In the genomic region with DNA sequence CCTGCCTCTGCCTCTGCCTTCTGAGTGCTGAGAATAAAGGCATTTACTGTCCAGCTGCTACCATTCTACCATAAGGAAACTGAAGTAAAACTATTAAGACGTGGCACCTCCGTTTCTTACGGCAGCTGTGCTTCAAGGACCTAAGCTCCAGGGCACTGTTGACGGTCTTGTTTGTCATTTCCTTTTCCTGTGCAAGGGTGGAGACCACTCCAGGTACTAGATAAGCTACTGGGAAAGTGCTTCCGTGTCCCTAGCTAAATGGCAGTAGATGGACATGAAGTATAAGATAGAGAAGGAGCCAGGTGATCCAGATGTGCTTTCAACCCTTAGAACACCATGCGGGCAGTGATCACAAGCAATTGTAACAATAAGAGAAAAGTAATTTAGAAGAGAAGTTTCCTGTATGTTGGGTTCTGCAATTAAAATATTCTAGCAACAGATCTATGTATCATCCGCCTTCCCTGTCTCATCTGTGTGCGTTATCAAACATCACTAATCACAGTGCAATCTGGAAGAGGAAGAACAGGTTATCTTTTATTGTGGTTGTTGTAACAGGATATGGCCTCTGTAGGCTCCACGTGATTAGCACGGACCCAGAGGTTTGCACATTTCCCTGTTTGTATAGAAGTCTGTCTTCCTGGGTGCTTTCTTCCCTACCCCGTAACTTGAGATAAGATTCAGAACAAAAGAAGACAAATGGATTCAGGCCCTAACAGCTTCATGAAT, we compare ENCODE assay signal across 22 mouse cellular contexts. TPM values are rescaled to one million over a fixed set of nuclear protein-coding genes. Genes with fewer than 3 reads are reported as not detected.
A peak's percentile ranks its signal among the peaks of the same experiment; 100 is the strongest.
DNase-seq lines count a peak whose midpoint lies in the region; ATAC-seq lines count a peak whose summit lies in the region.
"Had no signal": no experiment of that assay in that cellular context is flagged by ENCODE, and none has a peak within 500 bp of the region (broad histone marks: within the 10 kb centered on the region; RNA-seq: fewer than 3 reads in every experiment).

No protein-coding gene starts in this region.

- peaks cover 56% of the 10 kb centered on the region for H3K4me1 ChIP-seq in liver, embryonic 12.5 days
- peaks cover 29% of the 10 kb centered on the region for H3K4me1 ChIP-seq in midbrain, embryonic 15.5 days
- peaks cover 28% of the 10 kb centered on the region for H3K4me1 ChIP-seq in forebrain, embryonic 13.5 days

- peak overlapping the region; percentile 86 for H3K4me2 ChIP-seq in liver, embryonic 12.5 days
- H3K4me2 ChIP-seq in midbrain, embryonic 15.5 days = no peak overlapping the region
- H3K4me2 ChIP-seq in forebrain, embryonic 13.5 days = no peak overlapping the region
- H3K4me2 ChIP-seq: hindbrain, embryonic 15.5 days had no signal

- H3K9me3 ChIP-seq in liver, embryonic 12.5 days (replicated peaks) = no peaks in the 10 kb centered on the region
- H3K9me3 ChIP-seq in midbrain, embryonic 15.5 days = no peaks in the 10 kb centered on the region
- no peaks in the 10 kb centered on the region for H3K9me3 ChIP-seq in forebrain, embryonic 13.5 days (replicated peaks)
- H3K9me3 ChIP-seq: embryonic facial prominence, embryonic 13.5 days; forebrain, embryonic 12.5 days; heart, embryonic 12.5 days; hindbrain, embryonic 15.5 days; limb, embryonic 10.5 days; neural tube, embryonic 13.5 days had no signal

- peak overlapping the region; percentile 87; the same call in 1 of the 2 replicates for H3K4me3 ChIP-seq in liver, embryonic 12.5 days
- H3K4me3 ChIP-seq in midbrain, embryonic 15.5 days = no peak overlapping the region
- H3K4me3 ChIP-seq in forebrain, embryonic 13.5 days = no peak overlapping the region
- H3K4me3 ChIP-seq: embryonic facial prominence, embryonic 13.5 days; forebrain, embryonic 12.5 days; hindbrain, embryonic 15.5 days; limb, embryonic 10.5 days; neural tube, embryonic 13.5 days had no signal

- 36% methylated on average over 11 of the region's 11 CpGs for WGBS in liver, embryonic 12.5 days (ENCODE audit: insufficient replicate concordance)
- 95% methylated on average over 11 of the region's 11 CpGs for WGBS in midbrain, embryonic 15.5 days
- 94% methylated on average over 11 of the region's 11 CpGs for WGBS in forebrain, embryonic 13.5 days

- ATAC-seq in CD4-positive, CD25-positive, alpha-beta regulatory T cell, adult 4 months = peak; percentile 48
- peak; percentile 42 for ATAC-seq in activated CD4-positive, CD25-positive, alpha-beta regulatory T cell, adult 4 months
- no peak for ATAC-seq in liver, embryonic 12.5 days
- no peak for ATAC-seq in midbrain, embryonic 15.5 days (replicated peaks)
- no peak for ATAC-seq in forebrain, embryonic 13.5 days
- ATAC-seq: Patski had no signal

- H3K9ac ChIP-seq in liver, embryonic 12.5 days = no peak overlapping the region
- H3K9ac ChIP-seq in midbrain, embryonic 15.5 days = no peak overlapping the region
- no peak overlapping the region for H3K9ac ChIP-seq in forebrain, embryonic 13.5 days
- H3K9ac ChIP-seq: embryonic facial prominence, embryonic 13.5 days; forebrain, embryonic 12.5 days; heart, embryonic 12.5 days; hindbrain, embryonic 15.5 days; neural tube, embryonic 13.5 days had no signal

- H3K27ac ChIP-seq in liver, embryonic 12.5 days = no peak overlapping the region
- no peak overlapping the region for H3K27ac ChIP-seq in midbrain, embryonic 15.5 days
- H3K27ac ChIP-seq in forebrain, embryonic 13.5 days = no peak overlapping the region
- H3K27ac ChIP-seq: embryonic facial prominence, embryonic 13.5 days; forebrain, embryonic 12.5 days; hindbrain, embryonic 15.5 days; limb, embryonic 10.5 days; neural tube, embryonic 13.5 days had no signal

- DNase-seq in naive thymus-derived CD4-positive, alpha-beta T cell, adult 2 months (ENCODE audit: low read depth) = peak; percentile 66
- no peak for DNase-seq in right cerebral cortex, postnatal 36 days (ENCODE audit: low spot score in 2 of 2)
- DNase-seq: cerebellum, adult 8-10 months; heart, postnatal 36 days; kidney, adult 9 months; kidney, postnatal 36 days; layer of hippocampus, postnatal 36 days; lung, adult 2 months; thymus, postnatal 25 days had no signal

- H3K27me3 ChIP-seq in liver, embryonic 12.5 days (replicated peaks) = no peaks in the 10 kb centered on the region
- no peaks in the 10 kb centered on the region for H3K27me3 ChIP-seq in midbrain, embryonic 15.5 days (replicated peaks)
- H3K27me3 ChIP-seq in forebrain, embryonic 13.5 days = no peaks in the 10 kb centered on the region
- H3K27me3 ChIP-seq: embryonic facial prominence, embryonic 13.5 days; forebrain, embryonic 12.5 days; heart, embryonic 12.5 days; hindbrain, embryonic 15.5 days; neural tube, embryonic 13.5 days; Patski had no signal

- peaks cover 60% of the 10 kb centered on the region for H3K36me3 ChIP-seq in liver, embryonic 12.5 days
- peaks cover 6% of the 10 kb centered on the region for H3K36me3 ChIP-seq in midbrain, embryonic 15.5 days (replicated peaks)
- peaks cover 38% of the 10 kb centered on the region for H3K36me3 ChIP-seq in forebrain, embryonic 13.5 days (ENCODE audit: poor library complexity, severe bottlenecking)

RNA-seq across cellular contexts. Expression of a gene that starts 2.1 kb away (rescaled TPM):
- polyA plus RNA-seq in CD4-positive, CD25-positive, alpha-beta regulatory T cell, adult 4 months (2017; shearing (Covaris generic)) = 10 to 100 TPM; 10.1 to 15.7 TPM
- polyA plus RNA-seq in activated CD4-positive, CD25-positive, alpha-beta regulatory T cell, adult 4 months (2017; shearing (Covaris generic)) = 10 to 100 TPM; 12.0 to 12.2 TPM
- 12.9 and 14.2 TPM in 2 replicates for polyA plus RNA-seq in liver, embryonic 12.5 days (2016; fragmentation: Nextera tagmentation; extraction: Ambion mirVana)
- polyA plus RNA-seq in midbrain, embryonic 15.5 days (2015; fragmentation: Nextera tagmentation; extraction: Ambion mirVana) = 25.3 and 25.7 TPM in 2 replicates
- polyA plus RNA-seq in forebrain, embryonic 13.5 days (2015; fragmentation: Nextera tagmentation; extraction: Ambion mirVana) = 22.9 and 26.9 TPM in 2 replicates

RNA-seq across cellular contexts. Expression of a gene that starts 2.2 kb away (rescaled TPM):
- 100 to 1,000 TPM in 1 of 2 experiments, 10 to 100 TPM in 1; 93.6 to 129 TPM for polyA plus RNA-seq in CD4-positive, CD25-positive, alpha-beta regulatory T cell, adult 4 months (2017; shearing (Covaris generic))
- polyA plus RNA-seq in activated CD4-positive, CD25-positive, alpha-beta regulatory T cell, adult 4 months (2017; shearing (Covaris generic)) = 100 to 1,000 TPM in 1 of 2 experiments, 10 to 100 TPM in 1; 95.0 to 108 TPM
- 41.6 and 42.4 TPM in 2 replicates for polyA plus RNA-seq in liver, embryonic 12.5 days (2016; fragmentation: Nextera tagmentation; extraction: Ambion mirVana)
- 45.8 and 49.9 TPM in 2 replicates for polyA plus RNA-seq in midbrain, embryonic 15.5 days (2015; fragmentation: Nextera tagmentation; extraction: Ambion mirVana)
- 50.8 and 55.3 TPM in 2 replicates for polyA plus RNA-seq in forebrain, embryonic 13.5 days (2015; fragmentation: Nextera tagmentation; extraction: Ambion mirVana)

RNA-seq across cellular contexts. Expression of a gene that starts 32.3 kb away (rescaled TPM):
- 10 to 100 TPM; 11.7 to 29.4 TPM for polyA plus RNA-seq in CD4-positive, CD25-positive, alpha-beta regulatory T cell, adult 4 months (2017; shearing (Covaris generic))
- 10 to 100 TPM; 25.6 to 32.1 TPM for polyA plus RNA-seq in activated CD4-positive, CD25-positive, alpha-beta regulatory T cell, adult 4 months (2017; shearing (Covaris generic))
- 55.7 and 56.5 TPM in 2 replicates for polyA plus RNA-seq in liver, embryonic 12.5 days (2016; fragmentation: Nextera tagmentation; extraction: Ambion mirVana)
- 187 and 207 TPM in 2 replicates for polyA plus RNA-seq in midbrain, embryonic 15.5 days (2015; fragmentation: Nextera tagmentation; extraction: Ambion mirVana)
- 190 and 211 TPM in 2 replicates for polyA plus RNA-seq in forebrain, embryonic 13.5 days (2015; fragmentation: Nextera tagmentation; extraction: Ambion mirVana)

RNA-seq across cellular contexts. Expression of a gene that starts 40.9 kb away (rescaled TPM):
- not detected for polyA plus RNA-seq in CD4-positive, CD25-positive, alpha-beta regulatory T cell, adult 4 months (2017; shearing (Covaris generic))
- polyA plus RNA-seq in activated CD4-positive, CD25-positive, alpha-beta regulatory T cell, adult 4 months (2017; shearing (Covaris generic)) = not detected
- not detected in 2 replicates for polyA plus RNA-seq in liver, embryonic 12.5 days (2016; fragmentation: Nextera tagmentation; extraction: Ambion mirVana)
- 0.31 and 0.40 TPM in 2 replicates for polyA plus RNA-seq in midbrain, embryonic 15.5 days (2015; fragmentation: Nextera tagmentation; extraction: Ambion mirVana)
- not detected in 2 replicates for polyA plus RNA-seq in forebrain, embryonic 13.5 days (2015; fragmentation: Nextera tagmentation; extraction: Ambion mirVana)
- polyA plus RNA-seq: embryonic facial prominence, embryonic 13.5 days; forebrain, embryonic 12.5 days; heart, embryonic 12.5 days; hindbrain, embryonic 15.5 days; limb, embryonic 10.5 days; lung, adult 2 months; neural tube, embryonic 13.5 days; Patski; stomach, embryonic 16.5 days had no signal

Comparison
In these comparisons a context has a peak if more than half of its experiments do, and no peak if none do; other contexts are left out.
1. ATAC-seq: peak in CD4-positive, CD25-positive, alpha-beta regulatory T cell, adult 4 months (single experiment) and activated CD4-positive, CD25-positive, alpha-beta regulatory T cell, adult 4 months (single experiment); none in liver, embryonic 12.5 days (single experiment), midbrain, embryonic 15.5 days (single experiment) and forebrain, embryonic 13.5 days (single experiment).